Mouse (Mus musculus) adrenal gland, postnatal 14 days (tissue): ENCODE data around the gene Slc44a5. TPM values are rescaled to one million over a fixed set of nuclear protein-coding genes. Genes with fewer than 3 reads are reported as not detected.
"Not testable (repeated sequence)": the region's sequence is repeated elsewhere in the genome, so short reads cannot be mapped to it uniquely, and the experiment has no call there.

Source experiments
- DNase-seq: peaks from one replicate; pipeline ENCODE4 v3.0.0; 2021; ENCODE audit warnings: mixed read lengths
- total RNA-seq: library from RNA; stranded (reverse); gene quantifications from 2 replicates; pipeline ENCODE4 v1.2.3, GENCODE M21; 2021

Slc44a5 gene
- total RNA-seq, 1 experiment from 2014 or later: 0.22 TPM

- no peak for DNase-seq
Measured at GRCm38 (mm10) chr3:154101671-154102070, 128.4 kb downstream of the Slc44a5 start.

- DNase-seq: no peak
Measured at GRCm38 (mm10) chr3:154110528-154110927, 137.3 kb downstream of the Slc44a5 start.

- DNase-seq: no peak
Measured at GRCm38 (mm10) chr3:154111221-154111620, 138.0 kb downstream of the Slc44a5 start.

GRCm38 (mm10) chr3:154114991-154115390 is 141.8 kb downstream of the Slc44a5 start:
- no peak for DNase-seq

GRCm38 (mm10) chr3:154115478-154115877 is 142.2 kb downstream of the Slc44a5 start:
- no peak for DNase-seq

GRCm38 (mm10) chr3:154116000-154116399 is 142.8 kb downstream of the Slc44a5 start:
- no peak for DNase-seq

- DNase-seq: no peak
Measured at GRCm38 (mm10) chr3:154118992-154119603, 145.9 kb downstream of the Slc44a5 start.

- no peak for DNase-seq
Measured at GRCm38 (mm10) chr3:154122531-154122930, 149.3 kb downstream of the Slc44a5 start.

GRCm38 (mm10) chr3:154124890-154125575 is 151.8 kb downstream of the Slc44a5 start:
- no peak for DNase-seq

GRCm38 (mm10) chr3:154125768-154126376 is 152.6 kb downstream of the Slc44a5 start:
- DNase-seq: no peak

- no peak for DNase-seq
Measured at GRCm38 (mm10) chr3:154127246-154127645, 154.0 kb downstream of the Slc44a5 start.

- no peak for DNase-seq
Measured at GRCm38 (mm10) chr3:154129036-154129435, 155.8 kb downstream of the Slc44a5 start.

GRCm38 (mm10) chr3:154130431-154131114 is 157.3 kb downstream of the Slc44a5 start:
- no peak for DNase-seq

- DNase-seq: no peak
Measured at GRCm38 (mm10) chr3:154133986-154134385, 160.8 kb downstream of the Slc44a5 start.

- no peak for DNase-seq
Measured at GRCm38 (mm10) chr3:154134701-154135100, 161.5 kb downstream of the Slc44a5 start.

- DNase-seq: no peak
Measured at GRCm38 (mm10) chr3:154136501-154136900, 163.3 kb downstream of the Slc44a5 start.

- DNase-seq: no peak
Measured at GRCm38 (mm10) chr3:154141346-154141745, 168.1 kb downstream of the Slc44a5 start.

- DNase-seq: no peak
Measured at GRCm38 (mm10) chr3:154142618-154143017, 169.4 kb downstream of the Slc44a5 start.

GRCm38 (mm10) chr3:154145750-154146149 is 172.5 kb downstream of the Slc44a5 start:
- no peak for DNase-seq

- DNase-seq: no peak
Measured at GRCm38 (mm10) chr3:154149778-154150177, 176.5 kb downstream of the Slc44a5 start.

- DNase-seq: not testable (repeated sequence)
Measured at GRCm38 (mm10) chr3:154153541-154153940, 180.3 kb downstream of the Slc44a5 start.

- DNase-seq: no peak
Measured at GRCm38 (mm10) chr3:154165882-154166281, 192.6 kb downstream of the Slc44a5 start.
